Mouse (Mus musculus): Measurements from ENCODE around the gene Adgrb2. TPM values are rescaled to one million over a fixed set of nuclear protein-coding genes. Genes with fewer than 3 reads are reported as not detected.

Gene Adgrb2
- polyA plus RNA-seq, 1 experiment from 2014 or later: 1.1 TPM

DNA sequence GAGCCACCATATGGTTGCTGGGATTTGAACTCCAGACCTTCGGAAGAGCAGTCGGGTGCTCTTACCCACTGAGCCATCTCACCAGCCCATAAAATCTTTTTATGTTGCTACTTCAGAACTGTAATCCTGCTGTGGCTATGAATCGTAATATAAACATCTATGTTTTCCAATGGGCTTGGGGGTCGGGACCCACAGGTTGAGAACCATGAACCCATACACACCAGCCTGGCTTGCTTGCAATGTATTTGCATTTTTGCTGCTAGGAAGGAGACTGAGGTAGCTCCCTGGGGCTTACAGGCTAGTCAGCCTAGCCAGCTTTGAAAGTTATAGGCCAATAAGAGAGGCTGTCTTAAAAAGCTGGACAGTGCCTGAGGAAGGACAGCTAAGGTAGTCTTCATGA lies 26.1 kb downstream of the Adgrb2 start:
- 0 out of 2 replicates have a peak, but pooled peaks cover 3% of the 10 kb centered on the region for H3K4me1 ChIP-seq (replicated peaks; ENCODE audit: control insufficient read depth, insufficient read depth, low read length)
- no peak for DNase-seq (ENCODE audit: low spot score)
- 76% methylated on average over 4 of the region's 4 CpGs for WGBS
- no peak for ATAC-seq (replicated peaks; ENCODE audit: low FRiP score)
- H3K9me3 ChIP-seq (ENCODE audit: control insufficient read depth, low read length): no peaks in the 10 kb centered on the region
- no peak overlapping the region for H3K9ac ChIP-seq (ENCODE audit: low read depth, low read length)
- no peak overlapping the region for H3K4me3 ChIP-seq (ENCODE audit: low read depth, low read length)
- no peak overlapping the region for H3K4me2 ChIP-seq
- no peak overlapping the region for H3K27ac ChIP-seq (ENCODE audit: low read depth, low read length)
- no peaks in the 10 kb centered on the region for H3K36me3 ChIP-seq (ENCODE audit: control insufficient read depth, insufficient read depth, low read length)
- H3K27me3 ChIP-seq (replicated peaks; ENCODE audit: control insufficient read depth, insufficient read depth, low read length): peaks cover 60% of the 10 kb centered on the region

DNA sequence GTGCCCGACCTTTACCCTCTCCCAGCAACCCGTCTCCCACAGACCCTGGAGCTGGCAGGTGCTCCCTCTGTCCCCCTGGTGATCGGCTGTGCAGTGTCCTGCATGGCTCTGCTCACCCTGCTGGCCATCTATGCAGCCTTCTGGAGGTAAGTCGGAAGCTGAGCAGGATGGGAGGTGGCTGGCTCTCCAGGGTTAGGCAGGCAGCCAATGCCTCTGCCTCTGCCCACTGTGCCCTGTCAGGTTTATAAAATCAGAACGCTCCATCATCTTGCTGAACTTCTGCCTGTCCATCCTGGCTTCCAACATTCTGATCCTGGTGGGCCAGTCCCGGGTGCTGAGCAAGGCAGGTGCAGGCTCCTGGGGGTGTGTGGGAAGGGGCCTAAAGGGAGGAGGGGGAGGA lies 27.6 kb downstream of the Adgrb2 start:
- H3K27me3 ChIP-seq (replicated peaks; ENCODE audit: control insufficient read depth, insufficient read depth, low read length): peaks cover 55% of the 10 kb centered on the region
- no peak for ATAC-seq (replicated peaks; ENCODE audit: low FRiP score)
- H3K4me1 ChIP-seq (replicated peaks; ENCODE audit: control insufficient read depth, insufficient read depth, low read length): no peaks in the 10 kb centered on the region
- no peak overlapping the region for H3K4me3 ChIP-seq (ENCODE audit: low read depth, low read length)
- no peak for DNase-seq (ENCODE audit: low spot score)
- H3K36me3 ChIP-seq (ENCODE audit: control insufficient read depth, insufficient read depth, low read length): no peaks in the 10 kb centered on the region
- no peak overlapping the region for H3K27ac ChIP-seq (ENCODE audit: low read depth, low read length)
- H3K9me3 ChIP-seq (ENCODE audit: control insufficient read depth, low read length): no peaks in the 10 kb centered on the region
- H3K4me2 ChIP-seq: no peak overlapping the region
- WGBS: 67% methylated on average over 6 of the region's 6 CpGs
- H3K9ac ChIP-seq (ENCODE audit: low read depth, low read length): no peak overlapping the region

DNA sequence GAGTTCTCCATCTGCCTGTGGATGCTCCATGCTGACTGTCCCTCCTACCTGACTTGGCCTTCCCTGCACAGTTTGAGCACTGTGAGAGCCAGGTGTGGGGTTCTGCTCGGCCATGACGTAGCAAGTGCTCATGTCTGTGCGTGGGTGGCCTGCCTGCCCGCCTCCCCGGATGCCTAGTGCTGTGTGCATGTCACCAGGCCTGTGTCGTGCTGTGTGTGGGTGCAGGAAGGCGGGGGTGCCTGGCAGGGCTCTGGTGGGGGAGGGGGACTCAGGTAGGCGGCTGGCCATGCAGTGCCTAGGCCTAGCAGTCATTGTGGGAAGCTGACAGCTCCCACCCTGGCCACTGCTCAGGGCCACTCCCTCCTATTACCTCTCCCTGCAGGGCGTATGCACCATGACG lies 28.4 kb downstream of the Adgrb2 start:
- Histone ChIP-seq H3K4me3 (ENCODE audit: low read depth, low read length) (no peak overlapping the region), H3K9me3 (ENCODE audit: control insufficient read depth, low read length) (no peaks in the 10 kb centered on the region), H3K27ac (ENCODE audit: low read depth, low read length) (no peak overlapping the region), H3K36me3 (ENCODE audit: control insufficient read depth, insufficient read depth, low read length) (no peaks in the 10 kb centered on the region), H3K4me2 (no peak overlapping the region), H3K9ac (ENCODE audit: low read depth, low read length) (no peak overlapping the region), H3K27me3 (replicated peaks; ENCODE audit: control insufficient read depth, insufficient read depth, low read length) (peaks cover 53% of the 10 kb centered on the region), H3K4me1 (replicated peaks; ENCODE audit: control insufficient read depth, insufficient read depth, low read length) (no peaks in the 10 kb centered on the region)
- no peak for DNase-seq (ENCODE audit: low spot score)
- WGBS: 60% methylated on average over 10 of the region's 10 CpGs
- no peak for ATAC-seq (replicated peaks; ENCODE audit: low FRiP score)

DNA sequence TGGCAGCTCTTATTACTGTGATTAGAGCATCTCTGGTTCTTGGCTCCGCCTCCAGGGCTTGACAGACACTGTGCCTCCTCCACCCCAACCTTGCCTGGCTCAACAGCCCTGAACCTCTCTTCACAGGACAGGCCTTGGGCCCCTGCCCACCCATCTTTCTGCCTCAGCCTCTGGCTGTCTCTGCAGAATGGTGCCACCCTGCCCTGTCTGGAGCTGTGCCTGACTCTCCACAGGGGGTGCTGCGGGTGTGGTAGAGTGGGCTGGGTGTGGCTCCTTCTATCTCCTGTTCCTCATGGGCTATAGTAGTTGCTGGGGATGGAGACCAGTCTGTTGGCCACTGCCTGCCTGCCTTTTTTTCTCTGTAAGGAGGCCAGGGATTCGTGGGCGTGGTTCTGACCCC lies 31.3 kb downstream of the Adgrb2 start:
- Histone ChIP-seq H3K27ac (ENCODE audit: low read depth, low read length) (no peak overlapping the region), H3K4me3 (ENCODE audit: low read depth, low read length) (no peak overlapping the region), H3K36me3 (ENCODE audit: control insufficient read depth, insufficient read depth, low read length) (no peaks in the 10 kb centered on the region), H3K4me1 (replicated peaks; ENCODE audit: control insufficient read depth, insufficient read depth, low read length) (no peaks in the 10 kb centered on the region), H3K9me3 (ENCODE audit: control insufficient read depth, low read length) (no peaks in the 10 kb centered on the region), H3K9ac (ENCODE audit: low read depth, low read length) (no peak overlapping the region), H3K27me3 (replicated peaks; ENCODE audit: control insufficient read depth, insufficient read depth, low read length) (peaks cover 33% of the 10 kb centered on the region), H3K4me2 (no peak overlapping the region)
- 58% methylated on average over 4 of the region's 4 CpGs for WGBS
- ATAC-seq (replicated peaks; ENCODE audit: low FRiP score) (no peak), DNase-seq (ENCODE audit: low spot score) (no peak)

DNA sequence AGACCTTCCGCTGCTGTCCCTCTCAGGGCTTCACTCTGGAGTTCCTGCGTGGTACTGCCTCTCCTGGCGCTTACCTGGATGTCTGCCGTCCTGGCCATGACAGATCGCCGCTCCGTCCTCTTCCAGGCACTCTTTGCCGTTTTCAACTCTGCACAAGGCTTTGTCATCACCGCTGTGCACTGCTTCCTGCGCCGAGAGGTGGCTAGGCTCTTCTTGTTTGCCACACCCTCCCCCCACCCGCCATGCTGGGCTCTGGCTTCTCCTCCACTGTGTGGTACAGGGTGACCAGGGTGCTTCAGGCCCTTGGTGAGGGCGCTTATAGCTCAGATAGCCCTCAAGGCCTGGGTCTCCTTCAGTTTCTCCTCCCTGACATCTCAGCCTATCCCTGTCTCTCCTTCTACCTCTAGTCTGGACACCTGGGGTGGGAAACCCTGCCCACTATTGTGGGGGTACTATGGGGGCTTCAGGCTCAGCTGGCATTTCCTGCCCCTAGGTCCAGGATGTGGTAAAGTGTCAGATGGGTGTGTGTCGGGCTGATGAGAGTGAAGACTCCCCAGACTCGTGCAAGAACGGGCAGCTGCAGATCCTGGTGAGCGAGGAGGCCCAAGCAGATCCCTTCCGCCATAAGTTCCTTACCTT lies 32.5 kb downstream of the Adgrb2 start:
- H3K4me2 ChIP-seq: no peak overlapping the region
- H3K4me1 ChIP-seq (replicated peaks; ENCODE audit: control insufficient read depth, insufficient read depth, low read length): no peaks in the 10 kb centered on the region
- no peaks in the 10 kb centered on the region for H3K9me3 ChIP-seq (ENCODE audit: control insufficient read depth, low read length)
- no peaks in the 10 kb centered on the region for H3K36me3 ChIP-seq (ENCODE audit: control insufficient read depth, insufficient read depth, low read length)
- H3K4me3 ChIP-seq (ENCODE audit: low read depth, low read length): no peak overlapping the region
- no peak overlapping the region for H3K9ac ChIP-seq (ENCODE audit: low read depth, low read length)
- no peak for DNase-seq (ENCODE audit: low spot score)
- 61% methylated on average over 18 of the region's 18 CpGs for WGBS
- no peak for ATAC-seq (replicated peaks; ENCODE audit: low FRiP score)
- H3K27me3 ChIP-seq (replicated peaks; ENCODE audit: control insufficient read depth, insufficient read depth, low read length): peaks cover 36% of the 10 kb centered on the region
- no peak overlapping the region for H3K27ac ChIP-seq (ENCODE audit: low read depth, low read length)

DNA sequence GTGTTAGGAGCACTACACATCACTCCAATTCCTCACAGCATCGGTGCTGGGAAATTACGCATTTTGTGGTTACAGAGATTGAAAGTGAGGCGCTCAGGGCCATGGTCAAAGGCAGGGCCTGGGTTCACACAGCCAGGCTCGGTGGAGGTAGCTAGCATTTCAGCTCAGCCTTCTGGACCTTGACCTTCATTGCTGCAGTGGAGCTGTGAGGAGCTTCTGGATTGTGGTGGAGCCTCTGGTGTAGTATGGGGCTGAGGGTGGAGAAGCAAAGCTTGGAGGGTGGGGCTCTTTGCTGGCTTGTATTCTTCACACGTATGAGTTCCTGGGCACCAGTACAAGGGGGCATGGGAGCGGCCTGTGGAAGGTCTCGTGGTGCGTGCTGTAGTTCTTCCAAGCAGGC lies 38.3 kb downstream of the Adgrb2 start:
- DNase-seq (ENCODE audit: low spot score): no peak
- no peaks in the 10 kb centered on the region for H3K9me3 ChIP-seq (ENCODE audit: control insufficient read depth, low read length)
- no peak overlapping the region for H3K4me3 ChIP-seq (ENCODE audit: low read depth, low read length)
- ATAC-seq (replicated peaks; ENCODE audit: low FRiP score): no peak
- peaks cover 2% of the 10 kb centered on the region for H3K27me3 ChIP-seq (replicated peaks; ENCODE audit: control insufficient read depth, insufficient read depth, low read length)
- no peaks in the 10 kb centered on the region for H3K36me3 ChIP-seq (ENCODE audit: control insufficient read depth, insufficient read depth, low read length)
- no peak overlapping the region for H3K27ac ChIP-seq (ENCODE audit: low read depth, low read length)
- 77% methylated on average over 8 of the region's 8 CpGs for WGBS
- H3K4me1 ChIP-seq (replicated peaks; ENCODE audit: control insufficient read depth, insufficient read depth, low read length): no peaks in the 10 kb centered on the region
- no peak overlapping the region for H3K9ac ChIP-seq (ENCODE audit: low read depth, low read length)
- H3K4me2 ChIP-seq: no peak overlapping the region

DNA sequence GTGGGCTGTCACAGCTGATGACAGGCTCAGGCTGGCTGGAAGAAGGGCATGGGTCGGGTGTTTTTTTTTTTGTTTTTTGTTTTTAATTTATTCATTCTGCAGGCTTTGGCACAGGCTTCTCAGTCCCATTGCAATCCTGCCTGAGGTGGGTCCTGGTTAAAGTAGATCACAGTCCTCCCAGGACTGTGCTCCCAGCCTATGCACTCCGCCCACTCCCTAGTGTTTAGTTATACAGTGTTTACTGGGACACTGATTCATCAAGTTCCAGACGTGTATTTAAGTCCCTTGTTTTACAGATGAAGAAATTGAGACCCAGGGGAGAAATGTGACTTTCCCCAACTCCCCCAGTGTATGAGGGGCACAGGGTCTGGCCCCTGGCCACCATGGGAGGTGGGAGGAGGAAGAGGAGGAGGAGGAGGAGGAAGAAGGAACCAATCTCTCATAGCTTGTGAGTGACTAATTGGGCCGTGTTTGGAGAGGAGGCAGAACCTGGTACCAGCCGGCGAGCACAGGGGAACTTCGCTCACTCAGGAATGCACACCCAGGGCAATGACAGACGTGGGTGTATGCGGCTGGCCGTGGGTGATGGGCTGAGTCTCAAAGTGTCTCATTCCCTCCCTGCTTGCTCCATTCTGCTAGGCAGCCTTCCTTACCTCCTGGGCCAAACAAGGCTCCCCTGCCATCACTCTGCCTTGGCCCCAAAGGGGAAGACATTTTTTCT lies 39.0 kb downstream of the Adgrb2 start:
- Histone ChIP-seq H3K4me1 (replicated peaks; ENCODE audit: control insufficient read depth, insufficient read depth, low read length) (no peaks in the 10 kb centered on the region), H3K9ac (ENCODE audit: low read depth, low read length) (no peak overlapping the region), H3K27me3 (replicated peaks; ENCODE audit: control insufficient read depth, insufficient read depth, low read length) (peaks cover 2% of the 10 kb centered on the region), H3K9me3 (ENCODE audit: control insufficient read depth, low read length) (no peaks in the 10 kb centered on the region), H3K4me2 (no peak overlapping the region), H3K27ac (ENCODE audit: low read depth, low read length) (no peak overlapping the region), H3K4me3 (ENCODE audit: low read depth, low read length) (no peak overlapping the region), H3K36me3 (ENCODE audit: control insufficient read depth, insufficient read depth, low read length) (no peaks in the 10 kb centered on the region)
- DNase-seq (ENCODE audit: low spot score) (no peak), ATAC-seq (replicated peaks; ENCODE audit: low FRiP score) (no peak)
- 68% methylated on average over 10 of the region's 10 CpGs for WGBS

DNA sequence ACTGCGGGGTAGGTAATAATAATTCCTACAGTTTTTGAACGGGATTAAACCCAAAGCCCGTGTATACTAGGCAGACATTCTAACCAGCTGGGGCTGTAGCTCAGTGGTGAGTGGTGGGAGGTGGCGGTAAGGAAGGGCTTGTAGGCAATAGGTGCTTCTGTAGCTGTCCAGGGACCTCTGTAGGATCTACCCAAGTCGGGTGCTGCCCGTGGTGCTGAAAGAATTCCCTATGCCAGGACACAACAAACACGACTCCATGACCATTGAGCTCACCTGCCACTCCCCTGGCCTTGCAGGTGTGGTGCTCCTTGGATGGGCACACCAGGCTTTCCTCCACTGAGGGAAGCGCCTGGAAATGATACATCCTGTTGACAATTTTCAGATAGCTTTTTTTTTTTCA lies 40.9 kb downstream of the Adgrb2 start:
- Histone ChIP-seq H3K36me3 (ENCODE audit: control insufficient read depth, insufficient read depth, low read length) (no peaks in the 10 kb centered on the region), H3K27ac (ENCODE audit: low read depth, low read length) (no peak overlapping the region), H3K4me3 (ENCODE audit: low read depth, low read length) (no peak overlapping the region), H3K27me3 (replicated peaks; ENCODE audit: control insufficient read depth, insufficient read depth, low read length) (peaks cover 2% of the 10 kb centered on the region), H3K9me3 (ENCODE audit: control insufficient read depth, low read length) (no peaks in the 10 kb centered on the region), H3K4me1 (replicated peaks; ENCODE audit: control insufficient read depth, insufficient read depth, low read length) (no peaks in the 10 kb centered on the region), H3K4me2 (no peak overlapping the region), H3K9ac (ENCODE audit: low read depth, low read length) (no peak overlapping the region)
- ATAC-seq (replicated peaks; ENCODE audit: low FRiP score) (no peak), DNase-seq (ENCODE audit: low spot score) (no peak)
- WGBS: 39% methylated on average over 8 of the region's 8 CpGs

DNA sequence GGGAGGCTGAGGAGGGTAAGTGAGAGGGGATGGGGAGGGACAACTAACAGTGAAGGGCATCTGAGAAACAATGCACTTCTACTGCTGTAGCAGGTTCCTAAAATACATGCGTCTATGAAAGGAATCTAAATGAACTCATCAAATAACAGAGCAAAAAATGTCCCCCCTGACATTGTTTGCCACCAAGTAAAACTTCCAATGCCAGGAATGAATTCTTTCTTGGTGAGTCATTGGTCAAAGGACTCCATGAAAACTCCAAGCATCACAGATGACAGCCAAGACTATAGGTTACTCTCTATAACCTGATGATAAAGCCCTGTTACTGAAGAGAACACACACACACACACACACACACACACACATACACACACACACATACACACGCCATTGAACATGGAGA lies 46.5 kb downstream of the Adgrb2 start:
- H3K9ac ChIP-seq (ENCODE audit: low read depth, low read length): no peak overlapping the region
- DNase-seq (ENCODE audit: low spot score) (no peak), ATAC-seq (replicated peaks; ENCODE audit: low FRiP score) (no peak)
- H3K4me3 ChIP-seq (ENCODE audit: low read depth, low read length): no peak overlapping the region
- WGBS: 83% methylated on average over 2 of the region's 2 CpGs
- no peaks in the 10 kb centered on the region for H3K4me1 ChIP-seq (replicated peaks; ENCODE audit: control insufficient read depth, insufficient read depth, low read length)
- no peaks in the 10 kb centered on the region for H3K9me3 ChIP-seq (ENCODE audit: control insufficient read depth, low read length)
- peaks cover 21% of the 10 kb centered on the region for H3K27me3 ChIP-seq (replicated peaks; ENCODE audit: control insufficient read depth, insufficient read depth, low read length)
- no peak overlapping the region for H3K4me2 ChIP-seq
- H3K27ac ChIP-seq (ENCODE audit: low read depth, low read length): no peak overlapping the region
- H3K36me3 ChIP-seq (ENCODE audit: control insufficient read depth, insufficient read depth, low read length): no peaks in the 10 kb centered on the region
